Mouse (Mus musculus) megakaryocyte-erythroid progenitor cell, adult 5-6 weeks (primary cell): ENCODE data around the gene Timm8b. TPM values are rescaled to one million over a fixed set of nuclear protein-coding genes. Genes with fewer than 3 reads are reported as not detected.
A peak's percentile ranks its signal among the peaks of the same experiment; 100 is the strongest.
"Not testable (repeated sequence)": the region's sequence is repeated elsewhere in the genome, so short reads cannot be mapped to it uniquely, and the experiment has no call there.

Experiments
- ATAC-seq: replicated peaks from 2 replicates; pipeline ENCODE4 v1.8.0; 2016; ENCODE audit warnings: mild to moderate bottlenecking, inconsistent platforms; ENCODE audit not compliant: severe bottlenecking, poor library complexity, low FRiP score, low TSS enrichment
- total RNA-seq, 2 experiments: library from RNA; stranded (forward) in 1 of 2; stranded (reverse) in 1 of 2; fragments of 200-1000, 215-1000 nt in 1 of 2; fragments of >200 nt in 1 of 2; fragmentation: Nextera tagmentation in 1 of 2; gene quantifications; 2 replicates each; pipeline ENCODE4 v1.2.3; 2014 to 2017

Timm8b gene
- total RNA-seq, 2 experiments from 2014 or later: 190 to 253 TPM

GRCm38 (mm10) chr9:50596973-50597372 is 6.7 kb upstream of the Timm8b start:
- no peak for ATAC-seq

GRCm38 (mm10) chr9:50601536-50601935 is 2.2 kb upstream of the Timm8b start:
- ATAC-seq: peak; percentile 72

GRCm38 (mm10) chr9:50602055-50602845 is 1.5 kb upstream of the Timm8b start:
- no peak for ATAC-seq

- ATAC-seq: peak; percentile 58; the same call in 1 of the 2 replicates
These were observed 251 bp downstream of the Timm8b start for GRCm38 (mm10) chr9:50603998-50604324.

- ATAC-seq: 0 out of 2 replicates have a peak, but pooled peaks have one; percentile 0
These were observed 628 bp downstream of the Timm8b start for GRCm38 (mm10) chr9:50604338-50604737.

GRCm38 (mm10) chr9:50612115-50612514 is 8.4 kb downstream of the Timm8b start:
- no peak for ATAC-seq

- no peak for ATAC-seq
These were observed 12.5 kb downstream of the Timm8b start for GRCm38 (mm10) chr9:50616161-50616560.

GRCm38 (mm10) chr9:50616766-50617603 is 13.3 kb downstream of the Timm8b start, which contains the start of the genes Pih1d2 and Nkapd1:
Pih1d2 (plus strand) TSS chr9:50617321.
Nkapd1 (minus strand) TSS chr9:50617464.
- ATAC-seq: peak; percentile 92

- ATAC-seq: no peak
These were observed 14.2 kb downstream of the Timm8b start for GRCm38 (mm10) chr9:50617794-50618330.

- ATAC-seq: not testable (repeated sequence)
These were observed 27.2 kb downstream of the Timm8b start for GRCm38 (mm10) chr9:50630903-50631302.

GRCm38 (mm10) chr9:50632016-50632688 is 28.4 kb downstream of the Timm8b start:
- 0 out of 2 replicates have a peak, but pooled peaks have one; percentile 41 for ATAC-seq

GRCm38 (mm10) chr9:50633059-50633458 is 29.3 kb downstream of the Timm8b start:
- ATAC-seq: peak; percentile 77; the same call in 1 of the 2 replicates

GRCm38 (mm10) chr9:50634270-50634669 is 30.6 kb downstream of the Timm8b start:
- ATAC-seq: no peak

- ATAC-seq: no peak
These were observed 43.2 kb downstream of the Timm8b start for GRCm38 (mm10) chr9:50646826-50647370.

GRCm38 (mm10) chr9:50650503-50650902 is 46.8 kb downstream of the Timm8b start:
- ATAC-seq: peak; percentile 92
